Mouse (Mus musculus) mammary gland, adult 2 months (tissue): Measurements from ENCODE around the gene Serpina3m. TPM values are rescaled to one million over a fixed set of nuclear protein-coding genes. Genes with fewer than 3 reads are reported as not detected.

Source experiments
- polyA plus RNA-seq: library from polyadenylated mRNA; depleted of rRNA; stranded (reverse); fragments of >200 nt; gene quantifications from 2 replicates; pipeline ENCODE4 v1.2.3, GENCODE M21; 2012; ENCODE audit warnings: low replicate concordance; rRNA removed

The Serpina3m gene
- 0.65 and 0.96 TPM in 2 replicates for polyA plus RNA-seq

DNA sequence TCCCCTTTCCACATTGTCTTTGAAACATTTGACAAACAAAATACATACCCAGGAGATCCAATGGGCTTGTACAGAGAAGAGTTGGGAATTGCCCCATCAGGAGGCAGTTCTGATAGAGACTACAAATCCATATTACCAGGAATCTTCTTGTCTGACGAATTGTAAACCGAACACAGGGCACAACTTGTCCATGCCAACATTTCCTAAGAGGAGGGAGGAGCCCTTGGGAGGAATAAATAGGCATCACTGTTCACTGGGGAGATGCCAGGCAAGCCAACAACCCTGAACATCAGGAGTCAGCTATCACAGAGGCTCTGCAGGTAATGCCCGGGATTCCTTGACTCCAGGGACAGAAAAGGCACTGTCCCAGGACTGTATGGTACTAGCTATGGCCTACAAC is at the start of gene Serpina3m, which contains the start of gene Serpina3k:
Gene Serpina3m, plus strand, starts transcription at position 261 of the 400 bp plus-strand sequence.
Gene Serpina3k, plus strand, starts transcription at position 261 of the 400 bp plus-strand sequence.

DNA sequence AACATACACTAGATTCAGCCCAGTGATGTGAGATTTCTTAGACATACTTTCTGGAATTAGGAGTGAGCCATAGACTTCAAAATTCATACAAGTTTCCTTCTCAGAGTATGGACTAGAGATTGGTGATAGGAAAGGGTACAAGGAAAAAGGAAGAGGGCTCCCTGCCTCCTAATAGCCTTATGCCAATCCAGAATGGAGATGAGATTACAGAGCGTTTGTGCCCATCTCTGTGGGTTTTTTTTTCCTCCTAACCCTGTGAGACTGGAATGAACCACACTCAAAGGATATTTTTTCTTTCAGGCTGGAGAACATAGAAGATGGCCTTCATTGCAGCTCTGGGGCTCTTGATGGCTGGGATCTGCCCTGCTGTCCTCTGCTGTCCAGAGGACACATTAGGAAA is 24.0 kb upstream of the Serpina3m start, which contains the start of gene Serpina3j:
Gene Serpina3j, plus strand, starts transcription at position 301 of the 400 bp plus-strand sequence.

GRCm38 (mm10) chr12:104406454-104406885 is 68.2 kb downstream of the Serpina3m start, which contains the start of gene Serpina3n:
Serpina3n (plus strand) TSS chr12:104406729.

Other genes starting within 250 kb of the Serpina3m start
- not detected in 2 replicates for gene Serpina5, start 237.4 kb upstream of the Serpina3m start, polyA plus RNA-seq
- gene Serpina3a, start 225.8 kb upstream of the Serpina3m start, polyA plus RNA-seq: not detected in 2 replicates
- gene Serpina3b, start 210.5 kb upstream of the Serpina3m start, polyA plus RNA-seq: 9.5 TPM in 1 of 2 replicates, not detected in the other
- 28.4 and 61.8 TPM in 2 replicates for gene Serpina3c, start 184.6 kb upstream of the Serpina3m start, polyA plus RNA-seq
- 2.5 and 3.2 TPM in 2 replicates for gene Serpina3f, start 123.9 kb upstream of the Serpina3m start, polyA plus RNA-seq
- 38.8 and 52.0 TPM in 2 replicates for gene Serpina3g, start 102.2 kb upstream of the Serpina3m start, polyA plus RNA-seq
- 0.51 and 1.2 TPM in 2 replicates for gene Serpina3i, start 75.4 kb upstream of the Serpina3m start, polyA plus RNA-seq
- 0.11 and 3.6 TPM in 2 replicates for gene Serpina3j, start 23.9 kb upstream of the Serpina3m start, polyA plus RNA-seq
- gene Serpina3k, start within 50 bp of the Serpina3m start, polyA plus RNA-seq: 0.52 and 9.6 TPM in 2 replicates
- gene Serpina3n, start 68.2 kb downstream of the Serpina3m start, polyA plus RNA-seq: 120 and 265 TPM in 2 replicates
- gene Gsc, start 134.8 kb downstream of the Serpina3m start, polyA plus RNA-seq: 5.6 and 14.7 TPM in 2 replicates